Comparison of ENCODE assay signal across 8 mouse cellular contexts in the genomic region with DNA sequence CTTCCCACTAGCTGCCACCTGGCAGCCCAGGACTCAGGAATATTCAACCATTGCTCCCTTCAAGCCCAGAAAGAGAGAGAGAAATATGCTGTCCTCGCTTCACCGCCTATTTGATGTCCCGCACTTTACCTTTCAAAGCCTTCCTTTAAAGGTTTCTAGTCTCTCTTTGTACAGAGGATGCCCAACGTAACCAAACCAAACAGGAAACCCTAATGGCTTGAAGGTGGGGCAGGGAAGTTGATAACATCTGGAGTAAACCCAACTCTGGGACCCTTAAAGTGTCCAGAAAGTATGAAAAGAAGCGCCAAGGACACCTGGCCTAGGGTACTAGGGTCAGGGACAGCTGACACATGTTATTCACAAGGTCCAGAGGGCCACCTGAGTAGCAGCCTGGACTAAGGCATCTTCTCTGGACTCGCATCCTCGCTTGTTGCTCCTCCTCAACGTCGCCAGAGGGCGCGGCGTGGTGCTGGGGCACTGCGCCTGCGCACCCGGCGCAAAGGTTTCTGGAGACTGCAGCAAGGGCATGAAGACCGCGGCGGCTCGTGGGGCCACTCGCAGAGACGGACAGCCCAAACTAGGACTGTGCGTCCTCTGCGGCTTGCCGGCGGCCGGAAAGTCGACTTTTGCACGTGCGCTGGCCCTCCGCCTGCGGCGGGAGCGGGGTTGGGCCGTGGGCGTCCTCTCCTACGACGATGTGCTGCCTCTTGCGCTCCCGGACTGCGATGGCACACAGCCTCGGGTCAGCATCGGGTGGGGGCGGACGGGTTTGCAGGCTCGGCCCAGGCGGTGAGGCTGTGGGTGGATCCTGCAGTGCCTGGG. TPM values are rescaled to one million over a fixed set of nuclear protein-coding genes. Genes with fewer than 3 reads are reported as not detected.
DNase-seq lines count a peak whose midpoint lies in the region; ATAC-seq and TF ChIP-seq lines count a peak whose summit lies in the region.

A gene (plus strand): TSS at position 494 of the 822 bp plus-strand sequence.

- 5% methylated on average over 47 of the region's 47 CpGs for WGBS in hindbrain, postnatal 0 days

- H3K4me3 ChIP-seq in gastrocnemius, adult 2 months, result peak within 1 kb of the TSS; percentile 88
- H3K4me3 ChIP-seq in hindbrain, postnatal 0 days (ENCODE audit: low read length), result peak within 1 kb of the TSS; percentile 71
- H3K4me3 ChIP-seq in left cerebral cortex, adult 2 months, result peak within 1 kb of the TSS; percentile 99

- peaks cover 7% of the 10 kb centered on the region; the same call in 1 of the 2 replicates for H3K4me1 ChIP-seq in hindbrain, postnatal 0 days (ENCODE audit: insufficient read depth, low read length)

- peak; percentile 94 for ATAC-seq in common myeloid progenitor, adult 5-6 weeks (replicated peaks; ENCODE audit: low read depth, poor library complexity, severe bottlenecking)
- peak; percentile 98 for ATAC-seq in hindbrain, postnatal 0 days
- ATAC-seq in megakaryocyte, adult 5-6 weeks (ENCODE audit: poor library complexity, severe bottlenecking), result peak; percentile 93

- H3K4me2 ChIP-seq in hindbrain, postnatal 0 days (ENCODE audit: low read depth, low read length), result peak within 1 kb of the TSS; percentile 69

- H3K27ac ChIP-seq in gastrocnemius, adult 2 months, result peak within 1 kb of the TSS; percentile 97
- H3K27ac ChIP-seq in hindbrain, postnatal 0 days, result peak within 1 kb of the TSS; percentile 93
- peak within 1 kb of the TSS; percentile 96 for H3K27ac ChIP-seq in left cerebral cortex, adult 2 months

- DNase-seq in ZHBTc4 (ENCODE audit: low read depth, low spot score), result peak; percentile 95
- peak; percentile 93 for DNase-seq in gastrocnemius, adult 2 months
- DNase-seq in hindbrain, postnatal 0 days (ENCODE audit: low spot score), result peak; percentile 93
- peak; percentile 89 to 91 for DNase-seq in left cerebral cortex, adult 2 months (ENCODE audit: extremely low spot score in 1 of 2, low spot score in 2 of 2)
- peak; percentile 87 to 92 for DNase-seq in right cerebral cortex, adult 2 months (ENCODE audit: low spot score in 2 of 2)
- peak; percentile 87 for DNase-seq in urinary bladder, postnatal 14 days (ENCODE audit: low spot score)

- no peaks in the 10 kb centered on the region for H3K27me3 ChIP-seq in hindbrain, postnatal 0 days (ENCODE audit: insufficient read depth, low read length)

- peak within 1 kb of the TSS; percentile 82 for H3K9ac ChIP-seq in hindbrain, postnatal 0 days (replicated peaks; ENCODE audit: low read length)

- peak; percentile 93; the same call in 1 of the 2 replicates for TF ChIP-seq CTCF in gastrocnemius, adult 2 months (IDR thresholded peaks at IDR 0.05)
- peak; percentile 91 for TF ChIP-seq CTCF in hindbrain, postnatal 0 days (IDR thresholded peaks at IDR 0.05; ENCODE audit: low read depth)
- peak; percentile 94 for TF ChIP-seq CTCF in left cerebral cortex, adult 2 months (IDR thresholded peaks at IDR 0.05)

- H3K36me3 ChIP-seq in hindbrain, postnatal 0 days (ENCODE audit: insufficient read depth, low read length), result no peaks in the 10 kb centered on the region

- H3K9me3 ChIP-seq in hindbrain, postnatal 0 days (ENCODE audit: low read length), result no peaks in the 10 kb centered on the region

- intact Hi-C loops in gastrocnemius, adult 2 months (cut with DNase I), result no loop called here
- intact Hi-C loops in left cerebral cortex, adult 2 months (cut with DNase I), result loop anchor here (5.0 kb wide), 1 partner anchor 511 kb away; no protein-coding TSS in a partner anchor

RNA-seq across cellular contexts. Expression of the gene that starts here (rescaled TPM):
- 18.9 TPM in 2 replicates for total RNA-seq in common myeloid progenitor, adult 5-6 weeks (2017)
- total RNA-seq in gastrocnemius, adult 2 months (2021), result 10 to 100 TPM; 33.4 to 43.4 TPM
- total RNA-seq in hindbrain, postnatal 0 days (2014; rRNA removed), result 39.9 and 52.5 TPM in 2 replicates
- 53.5 and 55.8 TPM in 2 replicates for polyA plus RNA-seq in hindbrain, postnatal 0 days (2015; fragmentation: Nextera tagmentation; extraction: Ambion mirVana)
- 10 to 100 TPM; 53.4 to 54.2 TPM for total RNA-seq in left cerebral cortex, adult 2 months (2021)
- 16.1 and 17.4 TPM in 2 replicates for total RNA-seq in megakaryocyte, adult 5-6 weeks (2015)
- 7.2 and 13.3 TPM in 2 replicates for total RNA-seq in megakaryocyte, adult 5-6 weeks (2017)

Comparison
In these comparisons a context has a peak if more than half of its experiments do, and no peak if none do; other contexts are left out.
1. Peak in every context shown above with its lines: DNase-seq, ATAC-seq, H3K4me3 ChIP-seq and H3K27ac ChIP-seq.